Mouse (Mus musculus) adrenal gland, postnatal 4 days (tissue): ENCODE measurements around the gene Znrf1. TPM values are rescaled to one million over a fixed set of nuclear protein-coding genes. Genes with fewer than 3 reads are reported as not detected.

ENCODE experiments used
- DNase-seq, 2 experiments: peaks; one replicate each; pipeline ENCODE4 v3.0.0; 2021 to 2022; ENCODE audit warnings: low spot score in 2 of 2, mixed read lengths in 2 of 2
- total RNA-seq, 2 experiments: library from RNA; stranded (reverse); gene quantifications; 2 replicates each; pipeline ENCODE4 v1.2.3; 2021

Gene Znrf1
- total RNA-seq, 2 experiments from 2014 or later: 69.8 to 76.9 TPM

DNA sequence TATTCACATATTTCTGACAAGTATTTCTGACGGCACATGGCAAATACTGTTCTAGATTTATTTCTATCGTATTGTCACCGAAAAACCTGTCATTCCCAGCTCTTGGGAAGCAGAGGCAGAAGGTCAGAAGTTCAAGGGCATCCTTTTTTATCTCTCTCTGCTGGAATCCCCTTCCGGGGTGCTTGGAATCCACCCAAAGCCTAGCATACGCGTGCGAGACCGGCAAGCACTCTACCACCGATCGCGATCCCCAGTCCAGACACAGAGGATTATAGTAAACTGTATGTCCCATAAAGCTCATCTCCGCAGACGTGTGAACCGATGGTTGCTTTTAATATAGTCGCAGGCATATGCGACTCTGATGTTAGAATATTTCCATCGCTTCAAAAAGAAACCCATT lies 4.3 kb upstream of the Znrf1 start:
- DNase-seq: no peak

DNA sequence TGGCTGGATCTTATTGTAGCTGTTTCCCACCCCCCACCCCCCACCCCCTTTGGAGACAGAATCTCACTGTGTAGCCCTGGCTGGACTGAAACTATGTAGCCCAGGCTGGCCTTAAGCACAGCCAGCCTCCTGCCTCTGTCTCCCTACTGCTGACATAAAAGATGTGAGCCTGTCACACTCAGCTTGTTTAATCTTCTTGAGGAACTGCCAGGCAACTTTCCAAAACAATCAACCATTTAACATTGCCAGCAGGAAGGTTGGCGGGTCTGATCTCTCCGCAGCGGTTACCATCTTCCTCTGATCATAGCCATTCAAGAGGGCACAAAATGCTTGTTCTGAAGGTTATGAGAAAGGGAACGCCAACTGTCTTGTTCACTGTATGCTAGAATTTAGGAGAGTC lies 2.4 kb upstream of the Znrf1 start:
- no peak for DNase-seq

DNA sequence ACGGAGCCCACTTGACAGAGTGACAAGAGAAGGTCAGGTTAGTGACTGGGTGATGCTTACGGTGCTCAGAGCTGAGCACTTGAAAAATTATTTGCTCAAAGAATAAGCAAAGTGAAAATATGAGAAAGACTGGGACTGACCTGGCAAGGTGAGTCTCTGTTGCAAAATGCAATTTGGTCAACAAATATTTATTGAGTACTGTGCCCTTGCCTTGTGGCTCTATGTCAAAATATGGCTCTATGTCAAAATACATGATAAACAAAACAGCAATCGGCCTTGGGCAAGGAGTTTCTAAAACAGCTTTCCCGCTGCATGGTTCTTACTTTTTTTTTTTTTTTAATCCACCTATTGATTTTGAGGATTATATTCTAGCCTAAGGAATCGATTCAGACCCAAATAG lies 406 bp upstream of the Znrf1 start:
- no peak for DNase-seq

DNA sequence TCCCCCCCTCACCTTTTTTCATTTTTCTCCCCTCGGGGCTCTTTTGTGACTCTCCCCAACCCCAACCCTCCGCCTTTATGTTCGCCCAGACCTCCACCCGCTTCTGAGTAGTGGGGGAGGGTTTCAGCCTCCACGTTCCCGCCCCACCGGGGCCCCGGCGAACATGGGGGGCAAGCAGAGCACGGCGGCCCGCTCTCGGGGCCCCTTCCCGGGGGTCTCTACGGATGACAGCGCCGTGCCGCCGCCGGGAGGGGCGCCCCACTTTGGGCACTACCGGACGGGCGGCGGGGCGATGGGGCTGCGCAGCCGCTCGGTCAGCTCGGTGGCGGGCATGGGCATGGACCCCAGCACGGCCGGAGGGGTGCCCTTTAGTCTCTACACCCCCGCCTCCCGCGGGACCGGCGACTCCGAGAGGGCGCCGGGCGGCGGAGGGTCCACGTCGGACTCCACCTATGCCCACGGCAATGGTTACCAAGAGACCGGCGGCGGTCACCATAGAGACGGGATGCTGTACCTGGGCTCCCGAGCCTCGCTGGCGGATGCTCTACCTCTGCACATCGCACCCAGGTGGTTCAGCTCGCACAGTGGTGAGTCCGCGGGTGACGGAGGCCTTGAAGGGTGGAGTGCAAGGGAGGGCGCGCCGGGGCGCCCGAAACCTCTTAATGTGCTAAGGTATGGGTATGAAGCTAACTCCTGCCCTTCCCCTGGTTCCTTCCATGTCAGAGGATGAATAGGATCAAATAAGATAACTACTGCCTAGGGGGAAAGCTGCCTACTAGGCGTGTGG lies 1.3 kb downstream of the Znrf1 start:
- peak in 1 of 2 experiments; percentile 16 for DNase-seq

DNA sequence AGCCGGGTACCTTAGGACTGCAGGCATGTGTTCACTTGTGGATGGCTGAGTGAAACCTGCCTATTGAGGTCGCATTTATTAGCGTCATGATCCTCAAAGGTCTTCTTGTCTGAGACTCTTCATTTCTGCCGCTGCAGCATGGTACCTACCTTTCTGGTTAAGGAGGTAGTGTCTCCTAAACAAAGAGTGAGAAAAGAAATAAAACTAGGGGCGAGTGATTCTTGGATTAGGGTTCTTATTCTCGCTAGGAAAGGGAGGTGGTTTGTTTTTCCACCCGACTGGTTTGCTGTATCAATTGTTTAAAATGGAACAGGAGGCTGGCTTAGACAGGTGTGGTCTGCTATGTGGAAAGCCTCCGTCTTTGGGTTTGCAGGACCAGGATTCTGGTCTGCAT lies 1.9 kb downstream of the Znrf1 start:
- no peak for DNase-seq

DNA sequence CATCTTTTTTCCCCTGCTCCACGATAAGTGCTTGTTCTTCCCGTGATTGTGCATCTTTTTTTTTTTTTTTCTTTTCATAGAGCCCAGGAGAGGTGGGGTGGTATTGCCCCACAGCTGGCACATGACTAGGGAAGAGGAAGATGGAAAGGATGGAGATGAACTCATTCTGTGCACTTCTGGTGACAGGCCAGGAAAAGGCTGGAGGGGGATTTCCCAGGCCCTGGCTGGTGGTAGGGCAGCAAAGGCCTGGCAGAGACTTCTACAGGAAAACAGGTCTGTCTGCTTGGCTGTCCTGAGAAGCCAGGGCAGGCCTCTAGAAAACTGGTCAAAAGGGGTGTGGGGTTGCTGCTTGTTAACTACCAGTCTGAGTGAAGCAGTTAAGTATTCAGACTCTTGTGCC lies 2.3 kb downstream of the Znrf1 start:
- DNase-seq: no peak

DNA sequence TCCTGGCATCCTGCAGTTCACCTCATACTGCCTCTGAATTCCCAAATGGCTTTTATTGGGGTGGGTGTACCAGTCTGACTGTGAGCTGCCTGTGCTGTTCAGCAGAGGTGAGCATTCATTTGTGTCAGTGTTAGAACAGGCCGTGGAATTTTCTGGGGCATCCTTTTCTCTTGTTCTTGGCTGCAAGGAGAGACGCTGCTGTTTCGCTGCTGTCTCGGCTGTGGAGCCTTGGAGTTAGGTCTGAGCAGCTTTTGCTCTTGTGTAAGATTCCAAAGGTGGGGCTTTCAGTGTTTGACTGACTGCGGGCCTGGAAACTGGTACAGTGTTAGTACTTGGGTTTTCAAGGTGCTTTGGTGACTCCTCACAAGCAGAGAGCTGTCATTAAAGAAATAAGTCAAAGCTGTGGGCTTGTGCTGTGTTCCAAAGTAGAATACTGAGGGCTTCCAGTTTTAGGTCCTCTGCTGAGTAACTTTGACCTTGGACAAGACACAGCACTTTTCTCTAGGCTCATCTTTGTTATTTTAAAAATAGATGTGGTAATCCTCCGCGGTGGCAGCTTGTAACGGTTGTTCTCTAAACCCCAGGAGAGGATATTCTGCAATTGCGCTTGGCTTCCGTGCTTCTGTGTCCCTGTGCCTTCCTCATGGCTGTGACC lies 3.7 kb downstream of the Znrf1 start:
- DNase-seq: no peak

DNA sequence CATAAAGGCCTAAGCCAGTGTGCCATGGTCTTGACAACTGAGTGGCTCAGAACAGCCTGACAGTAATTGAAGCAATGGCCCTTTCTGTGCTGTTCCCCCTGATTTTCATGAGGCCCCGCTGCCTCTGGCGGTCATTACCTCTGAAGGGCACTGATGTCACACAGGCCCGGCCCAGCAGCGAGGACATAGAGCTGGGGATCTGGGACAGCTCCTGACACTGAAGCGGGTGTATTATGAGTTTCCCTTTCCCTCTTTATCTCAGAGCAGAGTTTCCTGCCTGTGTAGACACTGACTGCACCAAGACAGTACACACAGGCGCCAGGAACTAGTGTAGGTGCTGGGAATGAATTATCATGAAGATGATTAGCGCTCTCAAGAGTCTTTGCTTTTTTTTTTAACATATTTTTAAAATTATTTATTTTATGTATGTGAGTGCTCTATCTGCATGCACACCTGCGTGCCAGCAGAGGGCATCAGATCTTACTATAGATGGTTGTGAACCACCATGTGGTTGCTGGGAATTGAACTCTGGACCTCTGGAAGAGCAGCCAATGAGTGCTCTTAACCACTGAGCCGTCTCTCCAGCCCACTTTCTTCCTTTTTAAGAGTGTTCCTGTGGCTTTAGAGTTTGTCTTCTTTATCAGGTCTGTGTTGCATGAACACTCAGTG lies 7.9 kb downstream of the Znrf1 start:
- no peak for DNase-seq

DNA sequence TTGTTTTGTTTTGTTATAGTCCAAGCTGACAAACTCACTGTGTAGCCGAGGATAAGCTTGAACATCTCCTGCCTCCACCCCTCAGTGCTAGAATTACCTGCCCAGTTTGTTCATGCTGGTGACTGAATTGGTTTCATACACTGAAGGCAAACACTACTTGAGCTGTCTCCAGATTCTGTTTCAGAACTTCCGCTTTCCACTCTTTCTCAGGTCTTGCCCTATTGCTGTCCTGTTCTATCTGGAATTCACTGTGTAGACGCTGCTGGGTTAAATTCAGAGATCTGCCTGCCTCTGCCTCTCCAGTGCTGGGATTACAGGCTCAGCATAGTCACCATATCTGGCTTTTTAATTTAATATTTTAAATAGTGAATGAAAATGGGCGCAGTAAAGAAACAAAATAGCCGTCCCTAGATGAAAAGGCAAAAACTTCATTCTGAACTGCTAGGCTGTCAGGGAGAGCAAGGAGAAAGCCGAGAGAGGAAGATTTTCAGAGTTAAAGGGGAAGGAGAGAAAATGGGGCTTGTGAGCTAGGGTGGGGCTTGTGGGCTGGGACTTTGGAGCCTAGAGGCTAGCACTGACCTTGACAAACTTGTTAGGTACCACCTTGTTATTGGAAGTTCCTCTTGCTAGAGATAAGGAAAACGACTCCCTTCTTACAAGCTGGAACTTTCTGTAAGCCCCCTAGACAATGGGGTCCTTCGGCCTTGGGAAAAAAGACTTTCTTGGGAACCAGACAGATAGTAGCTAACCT lies 9.7 kb downstream of the Znrf1 start:
- no peak for DNase-seq

DNA sequence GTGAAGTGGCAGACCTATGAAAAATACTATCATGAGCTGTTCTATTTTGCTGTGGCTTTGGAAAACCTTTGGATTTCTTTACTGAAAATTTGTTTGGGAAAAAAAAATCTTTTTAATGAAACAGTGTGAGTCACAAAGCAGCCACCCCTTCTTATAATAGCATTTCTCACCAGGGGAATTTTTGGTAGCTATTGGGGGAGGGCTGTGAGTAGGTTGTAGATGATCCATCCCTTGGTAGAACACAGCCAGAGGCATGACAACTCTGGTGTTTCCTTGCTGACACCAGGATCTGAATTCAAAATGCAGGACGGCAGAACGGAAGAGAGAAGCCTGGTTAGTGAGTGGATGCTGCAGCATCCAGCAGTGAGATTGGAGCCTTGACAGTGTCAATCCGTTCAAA lies 11.2 kb downstream of the Znrf1 start:
- DNase-seq: no peak

DNA sequence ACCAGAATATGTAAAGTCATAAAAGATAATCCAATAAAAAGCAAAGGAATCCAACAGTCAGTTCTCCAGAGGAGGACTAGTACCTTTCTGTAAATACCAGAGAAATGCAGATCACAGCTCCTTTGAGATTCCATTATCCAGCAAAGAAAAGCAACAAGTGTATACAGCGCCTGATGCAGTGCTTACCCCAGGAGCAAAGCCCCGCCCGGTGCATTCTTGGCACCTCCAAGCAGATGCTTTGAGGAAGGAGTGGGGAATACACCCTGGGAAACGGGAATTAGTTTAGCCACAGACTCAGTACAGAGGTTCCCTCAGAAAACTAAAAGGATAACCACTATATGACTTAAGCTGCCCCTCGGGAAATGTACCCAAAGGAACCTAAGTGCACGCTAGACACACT lies 12.3 kb downstream of the Znrf1 start:
- no peak for DNase-seq

DNA sequence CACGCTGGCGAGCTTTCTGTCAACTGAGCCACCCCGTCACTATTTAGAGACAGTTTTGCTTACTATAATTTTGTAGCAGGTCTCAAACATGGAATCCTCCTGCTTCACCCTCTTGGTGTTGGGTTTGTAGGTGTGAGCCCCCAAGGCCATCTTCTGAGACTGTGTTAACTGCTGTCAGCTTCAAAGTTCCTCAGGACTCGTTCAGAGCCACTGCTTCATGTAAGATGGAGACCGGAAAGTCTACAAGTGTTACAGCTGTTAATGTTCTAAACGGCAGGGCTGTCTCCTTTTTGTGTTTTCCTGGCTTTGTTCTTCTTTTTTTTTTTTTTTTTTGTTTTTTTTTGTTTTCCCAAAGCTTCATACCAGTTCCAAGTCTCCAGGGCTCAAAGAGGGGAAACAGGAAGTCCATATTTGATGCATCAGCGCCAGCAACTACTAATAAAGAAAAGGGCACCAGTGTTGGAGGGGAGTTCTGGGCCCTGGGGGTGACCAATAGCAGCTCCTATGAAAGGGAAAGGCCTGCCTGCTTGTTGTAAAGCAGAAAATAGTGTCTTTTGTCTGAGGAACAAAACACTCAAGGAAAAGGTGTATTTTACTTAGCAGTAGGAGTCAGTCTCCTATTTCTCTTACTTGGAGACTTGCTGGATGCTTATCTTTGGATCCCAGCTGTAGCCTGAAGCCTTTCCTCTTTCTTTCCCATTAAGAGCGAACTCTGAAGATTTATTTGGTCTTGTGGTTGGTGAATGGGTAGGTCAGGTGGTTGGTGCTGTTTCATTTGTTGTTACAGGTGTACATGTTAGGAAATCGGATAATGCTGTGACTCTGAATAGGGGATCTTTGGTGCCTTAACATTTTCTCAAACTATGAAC lies 14.3 kb downstream of the Znrf1 start:
- DNase-seq: no peak

DNA sequence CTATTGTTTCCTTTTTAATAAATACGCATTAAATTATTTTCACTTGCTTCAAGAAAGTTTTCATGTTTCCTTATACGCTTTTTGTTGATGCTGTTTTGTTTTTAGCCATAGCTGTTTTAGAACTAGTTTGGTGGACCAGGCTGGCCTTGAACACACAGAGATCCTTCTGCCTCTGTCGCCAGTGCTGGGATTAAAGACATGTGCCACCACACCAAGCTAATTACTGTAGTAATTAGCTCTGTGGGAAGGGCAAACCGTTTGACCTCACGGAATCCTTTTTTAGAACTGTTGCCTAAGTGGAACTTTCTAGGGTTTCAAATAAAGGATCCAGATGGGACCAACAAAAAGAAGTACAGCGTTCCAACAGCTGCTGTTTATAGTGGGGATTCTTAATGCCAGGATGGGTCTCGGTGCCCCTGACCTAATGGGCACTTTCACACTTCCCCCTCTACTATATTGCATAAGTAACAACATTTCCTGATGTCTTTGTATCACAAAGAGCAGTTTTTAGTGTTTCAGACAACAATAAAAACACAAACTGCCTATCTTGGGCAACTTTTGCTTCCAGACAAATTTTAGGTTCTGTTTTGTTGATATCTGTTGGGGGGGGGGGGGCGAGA lies 15.7 kb downstream of the Znrf1 start:
- no peak for DNase-seq

DNA sequence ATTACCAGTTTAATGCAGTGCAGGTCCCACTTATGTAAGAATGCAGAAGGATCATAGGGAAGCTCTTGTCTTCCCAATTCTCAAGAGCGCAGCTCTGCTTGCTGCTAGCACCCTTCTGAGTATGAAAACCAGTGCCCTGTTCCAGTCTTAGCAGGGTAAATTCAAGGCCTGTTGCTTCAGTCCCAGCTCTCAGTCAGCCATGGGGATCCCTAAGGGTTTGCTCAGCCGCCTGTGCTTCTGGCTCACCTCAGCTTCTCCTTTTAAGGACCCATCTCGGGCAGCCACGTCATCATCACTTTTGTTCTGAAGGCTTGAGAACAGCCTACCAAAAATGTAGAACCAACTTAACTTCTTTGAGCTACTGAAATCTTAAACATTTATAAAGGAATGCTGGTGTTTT lies 25.9 kb downstream of the Znrf1 start:
- DNase-seq: no peak

DNA sequence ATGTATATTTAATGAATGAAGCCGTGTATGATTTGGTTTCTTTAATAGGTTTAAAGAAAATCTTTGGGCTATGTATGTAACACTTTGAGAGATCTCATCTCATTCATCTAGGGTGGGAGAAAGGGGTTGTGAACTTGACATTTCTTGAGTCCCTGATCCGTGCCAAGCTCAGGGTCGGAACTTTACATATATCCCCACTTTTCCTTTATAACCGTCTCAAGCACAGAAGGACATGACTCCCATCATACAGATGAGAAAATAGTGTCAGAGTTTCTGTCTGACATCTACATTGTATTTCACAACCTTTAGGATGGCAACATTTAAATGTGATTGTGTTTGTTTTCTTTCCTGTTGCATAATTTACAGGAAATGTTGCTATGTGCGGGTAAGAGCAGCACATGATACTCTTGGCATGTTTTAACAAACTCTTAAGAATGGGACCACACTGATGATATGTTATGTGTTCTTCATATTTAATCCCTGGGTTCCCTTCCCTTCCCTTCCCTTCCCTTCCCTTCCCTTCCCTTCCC lies 26.4 kb downstream of the Znrf1 start:
- no peak for DNase-seq

DNA sequence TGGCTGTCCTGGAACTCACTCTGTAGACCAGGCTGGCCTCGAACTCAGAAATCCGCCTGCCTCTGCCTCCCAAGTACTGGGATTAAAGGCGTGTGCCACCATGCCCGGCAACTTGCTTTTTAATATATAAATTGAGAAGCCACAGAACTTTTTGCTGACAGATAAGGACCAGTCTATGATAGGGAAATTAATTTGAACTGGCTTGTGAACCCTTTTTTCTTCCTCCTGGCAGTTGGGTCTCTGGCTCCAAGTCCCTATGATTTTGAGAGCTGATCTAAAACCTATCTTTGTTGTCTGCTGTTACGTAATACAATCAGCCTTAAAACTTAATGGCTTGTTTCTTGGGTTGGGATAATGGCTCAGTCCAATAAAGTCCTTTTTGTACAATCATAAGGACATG lies 27.2 kb downstream of the Znrf1 start:
- DNase-seq: no peak

DNA sequence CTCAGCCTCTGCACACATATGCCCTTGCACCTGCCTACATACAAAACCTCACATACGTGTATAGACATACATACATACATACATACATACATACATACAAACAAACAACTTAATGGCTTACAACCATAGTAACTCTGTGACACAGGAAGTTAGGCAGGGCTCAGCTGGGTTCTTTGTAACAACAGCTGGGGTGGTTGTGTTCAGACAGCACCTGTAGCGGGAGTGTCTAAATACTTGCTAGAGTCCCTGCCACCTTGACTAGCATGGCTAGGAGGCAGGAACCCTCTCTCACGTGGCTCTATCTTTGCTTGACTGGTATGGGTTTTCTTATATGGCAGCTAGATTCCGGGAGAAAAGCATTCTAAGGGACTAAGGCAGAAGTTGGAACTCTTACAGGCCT lies 27.8 kb downstream of the Znrf1 start:
- no peak for DNase-seq

DNA sequence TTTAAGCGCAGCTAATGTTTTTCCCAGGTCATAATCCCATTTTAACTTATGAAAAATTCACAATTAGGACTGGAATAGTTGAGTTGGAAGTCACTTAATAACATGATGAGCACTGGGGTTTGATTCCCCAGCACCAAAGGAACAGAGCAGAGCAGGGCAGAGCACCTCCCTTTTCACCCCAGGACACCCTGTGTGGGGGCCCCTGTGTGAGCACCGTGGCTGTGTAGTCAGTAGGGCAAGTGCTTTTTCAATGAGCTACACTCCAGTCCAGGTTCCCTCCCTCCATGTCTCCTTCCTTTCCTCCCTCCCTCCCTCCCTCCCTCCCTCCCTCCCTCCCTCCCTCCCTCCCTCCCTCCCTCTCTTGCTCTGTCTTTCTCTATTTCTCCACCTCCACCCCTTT lies 28.2 kb downstream of the Znrf1 start:
- no peak for DNase-seq

DNA sequence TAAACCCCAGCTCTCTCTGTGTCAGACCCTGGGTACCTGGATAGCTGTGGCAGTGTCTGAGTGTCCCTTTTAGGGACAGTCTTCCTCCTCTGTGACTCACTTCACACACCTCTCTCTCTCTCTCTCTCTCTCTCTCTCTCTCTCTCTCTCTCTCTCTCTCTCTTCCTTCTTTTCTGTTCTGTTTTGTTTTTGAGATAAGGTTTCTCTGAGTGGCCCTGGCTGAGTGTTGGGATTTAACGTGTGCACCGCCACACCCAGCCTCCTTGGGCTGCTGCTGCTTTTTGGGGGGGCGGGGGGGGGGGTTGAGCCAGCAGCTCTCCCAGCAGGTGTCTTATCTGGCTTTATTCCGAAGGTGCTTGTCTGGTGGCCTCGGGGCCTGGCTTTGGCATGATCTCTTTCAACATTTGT lies 29.9 kb downstream of the Znrf1 start:
- no peak for DNase-seq

DNA sequence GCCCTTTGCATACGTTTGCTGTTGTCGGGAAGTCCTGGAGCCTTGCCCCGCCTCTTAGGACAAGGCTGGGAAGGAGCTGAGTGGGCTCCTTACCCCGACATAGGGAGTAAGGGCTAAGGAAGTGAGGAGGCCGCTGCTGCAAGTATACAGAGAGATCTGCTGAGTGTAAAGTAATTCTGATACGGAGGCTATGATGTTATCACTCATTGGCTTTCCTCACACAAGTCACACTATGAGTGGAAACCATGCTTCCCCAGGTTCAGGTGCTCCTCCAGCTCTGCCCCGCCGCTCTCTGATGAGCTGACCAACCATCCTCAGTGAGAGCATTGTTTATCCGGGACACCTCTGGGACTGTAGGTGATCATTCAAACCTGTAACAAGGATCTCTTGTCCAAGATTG lies 30.4 kb downstream of the Znrf1 start:
- DNase-seq: no peak
